Mouse (Mus musculus): ENCODE measurements around the gene Chst5. TPM values are rescaled to one million over a fixed set of nuclear protein-coding genes. Genes with fewer than 3 reads are reported as not detected.
A peak's percentile ranks its signal among the peaks of the same experiment; 100 is the strongest.

Chst5 gene
- total RNA-seq, 1 experiment from 2014 or later: not detected

DNA sequence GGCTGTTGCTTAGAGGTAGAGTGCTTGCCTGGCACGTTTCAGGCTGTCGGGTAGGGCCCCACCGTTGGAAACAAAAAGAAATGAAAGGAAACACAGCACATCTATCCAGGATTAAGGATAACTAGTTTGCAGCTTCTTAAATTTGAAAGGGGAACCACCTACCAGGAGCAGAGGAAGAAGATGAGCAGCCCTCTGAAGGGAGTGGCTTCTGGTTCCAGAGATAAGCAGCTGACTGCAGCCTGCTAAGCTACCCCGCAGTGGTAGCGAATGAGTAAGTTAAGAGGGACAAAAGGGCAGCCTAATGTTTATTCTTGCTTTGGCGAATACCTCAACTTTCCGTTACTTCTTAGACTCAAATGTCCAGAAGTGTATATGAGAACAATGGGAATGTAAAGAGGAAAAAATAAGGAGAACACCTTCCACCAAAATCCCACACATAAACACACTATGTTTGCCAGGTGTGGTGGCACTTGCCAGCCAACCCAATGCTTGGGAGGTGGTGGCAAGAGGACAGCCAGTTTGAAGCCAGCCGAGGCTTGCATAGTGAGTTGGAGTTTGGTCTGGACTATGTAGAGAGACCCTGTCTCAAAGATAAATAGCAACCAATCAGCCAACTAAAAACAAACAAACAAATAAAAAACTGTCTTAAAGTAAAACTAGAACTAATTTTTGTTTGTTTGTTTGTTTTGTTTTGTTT, 19.5 kb upstream of the Chst5 start:
- DNase-seq: no peak

DNA sequence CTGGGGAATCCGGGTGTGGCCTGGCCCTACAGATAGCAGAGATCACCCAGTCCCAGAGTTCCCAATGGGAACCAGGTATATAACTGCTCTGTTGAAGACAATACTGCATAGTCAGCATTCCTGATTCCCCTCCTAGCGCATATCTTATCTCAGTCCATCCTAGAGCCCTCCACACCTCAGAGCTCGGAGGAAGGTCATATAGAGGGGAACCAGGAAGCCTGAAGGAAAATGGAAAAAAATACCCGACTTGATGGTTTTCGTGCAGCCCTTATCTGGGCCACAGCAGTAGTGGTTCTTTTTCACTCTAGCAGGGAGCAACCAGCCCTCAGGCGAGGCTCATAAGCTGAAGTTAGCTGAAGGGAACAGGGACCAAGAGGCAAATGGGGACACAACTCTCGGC, 14.7 kb upstream of the Chst5 start:
- no peak for DNase-seq

DNA sequence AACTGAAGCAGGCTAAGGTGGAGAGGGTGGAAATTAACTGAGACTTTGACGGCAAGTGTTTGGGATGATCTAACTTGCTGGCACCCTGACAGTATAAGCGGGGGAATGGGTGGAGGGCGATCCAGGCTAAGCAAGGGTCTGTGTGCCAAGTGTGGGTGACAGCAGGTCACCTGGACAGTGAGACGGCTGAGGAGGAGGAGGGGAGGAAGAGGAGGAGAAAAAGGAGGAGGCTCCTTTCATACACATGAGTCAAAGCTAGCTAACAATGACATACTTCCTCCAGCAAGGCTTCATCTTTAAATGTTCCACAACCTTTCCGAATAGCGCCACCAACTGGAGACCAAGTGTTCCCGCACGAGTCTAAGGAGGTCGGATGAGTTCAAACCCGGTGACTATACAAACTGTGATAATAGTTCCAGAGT, 13.1 kb upstream of the Chst5 start:
- DNase-seq: peak; percentile 60

DNA sequence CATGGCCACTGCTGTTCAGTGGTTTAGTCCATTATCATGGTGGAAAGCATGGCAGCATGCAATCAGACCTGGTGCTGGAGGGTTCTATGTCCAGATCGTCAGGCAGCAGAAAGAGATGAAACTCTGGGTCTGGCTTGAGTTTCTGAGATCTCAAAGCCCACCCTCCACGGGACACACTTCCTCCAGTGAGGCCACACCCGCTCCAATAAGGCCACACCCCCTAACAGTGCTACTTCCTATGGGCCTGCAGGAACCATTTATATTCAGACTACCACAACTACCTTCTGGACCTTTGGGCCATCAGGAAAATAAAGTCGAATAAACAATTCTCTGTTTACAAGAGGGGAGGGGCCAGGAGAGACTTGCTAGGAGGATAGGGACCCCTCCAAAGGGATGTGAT, 10.7 kb upstream of the Chst5 start:
- DNase-seq: no peak

DNA sequence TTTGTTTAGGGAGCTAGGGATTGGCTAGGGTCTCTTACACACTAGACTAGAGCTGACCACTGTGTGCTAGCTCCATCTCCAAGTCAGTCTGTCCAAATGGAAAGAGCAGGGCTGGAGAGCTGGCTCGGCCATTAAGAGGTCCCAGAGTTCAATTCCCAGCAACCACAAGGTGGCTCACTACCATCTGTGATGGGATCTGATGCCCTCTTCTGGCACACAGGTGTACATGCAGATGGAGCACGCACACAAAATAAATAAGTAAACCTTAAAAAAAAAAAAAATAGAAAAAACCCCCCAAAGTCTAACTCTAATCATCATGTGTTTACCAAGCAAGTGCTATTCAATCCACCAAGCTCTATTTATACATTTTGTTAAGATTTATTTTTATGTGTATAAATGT, 9.4 kb upstream of the Chst5 start:
- DNase-seq: no peak

DNA sequence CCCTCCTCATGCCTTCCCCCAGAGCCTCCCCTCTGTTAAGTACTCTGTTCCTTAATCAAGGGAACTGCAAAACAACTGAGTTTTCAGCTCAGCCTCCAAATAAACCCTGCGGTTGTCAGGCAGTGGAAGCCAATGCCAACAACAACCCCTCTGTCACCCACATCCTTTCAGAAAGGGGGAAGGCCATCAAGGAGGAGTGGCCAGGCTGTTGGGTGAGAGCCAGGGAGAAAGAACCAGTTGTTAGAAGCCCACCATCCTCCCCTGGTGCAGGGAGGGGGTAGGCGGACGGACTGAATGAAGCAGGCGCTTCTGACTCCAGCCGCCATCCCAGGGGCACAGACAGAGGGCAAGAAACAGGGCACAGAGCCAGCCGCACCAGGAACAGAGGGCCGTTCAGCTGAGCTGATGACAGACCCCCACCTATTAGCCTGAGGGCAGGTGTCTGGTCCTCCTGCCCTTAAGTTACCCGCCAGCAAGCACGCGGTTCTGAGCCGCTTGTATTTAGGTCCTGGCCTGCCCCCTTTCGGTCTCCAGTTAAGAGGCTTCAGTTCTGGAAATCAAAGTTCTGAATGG, 2.7 kb upstream of the Chst5 start:
- peak; percentile 5 for DNase-seq

DNA sequence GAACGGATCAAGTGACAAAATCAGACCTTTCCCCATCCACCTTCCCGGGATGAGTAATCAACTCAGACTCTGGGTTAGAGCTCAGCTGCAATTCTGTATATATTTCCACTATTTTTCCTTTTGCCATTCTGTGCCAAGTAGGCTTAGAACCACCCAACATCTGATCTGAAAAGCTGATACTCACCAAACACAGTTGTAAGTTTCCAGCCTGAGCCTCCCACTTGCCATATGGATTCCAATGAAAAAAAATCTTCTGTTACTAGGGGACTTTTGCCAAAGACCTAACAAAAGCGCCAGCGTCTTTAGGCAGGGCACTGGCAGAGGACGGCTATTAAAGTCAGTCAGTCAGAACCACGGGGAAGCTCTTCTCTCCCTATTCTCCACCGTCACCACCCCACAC, 1.3 kb upstream of the Chst5 start:
- DNase-seq: no peak

DNA sequence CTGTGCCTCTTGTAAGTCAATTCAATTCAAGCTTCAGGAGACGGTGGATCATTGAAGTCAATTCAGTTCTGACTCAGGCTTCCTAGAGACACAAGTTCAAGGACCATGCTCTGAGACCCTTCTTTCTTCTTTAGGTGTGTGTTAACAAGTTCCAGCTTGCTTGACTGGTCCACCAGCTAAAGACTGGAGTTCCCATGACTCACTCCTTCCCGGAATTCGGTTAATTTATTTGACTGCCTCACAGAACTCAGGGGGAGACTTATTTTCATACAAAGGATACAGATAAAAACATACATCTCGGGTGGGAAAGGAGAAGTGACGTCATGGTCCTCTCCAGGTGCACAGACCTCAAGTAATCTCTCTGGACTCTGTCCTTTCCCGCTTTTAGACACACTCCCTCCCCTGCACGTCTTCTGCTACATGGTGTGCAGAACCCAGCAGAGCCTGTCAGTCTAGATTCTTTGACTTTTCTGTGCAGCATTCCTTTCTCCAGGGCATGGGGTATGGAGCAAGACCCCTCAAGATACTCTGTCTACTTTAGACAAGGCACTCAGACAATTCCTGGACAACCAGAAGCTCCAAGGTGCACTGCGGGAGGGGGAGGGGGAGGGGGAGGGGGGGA, 4.6 kb downstream of the Chst5 start:
- DNase-seq: no peak

DNA sequence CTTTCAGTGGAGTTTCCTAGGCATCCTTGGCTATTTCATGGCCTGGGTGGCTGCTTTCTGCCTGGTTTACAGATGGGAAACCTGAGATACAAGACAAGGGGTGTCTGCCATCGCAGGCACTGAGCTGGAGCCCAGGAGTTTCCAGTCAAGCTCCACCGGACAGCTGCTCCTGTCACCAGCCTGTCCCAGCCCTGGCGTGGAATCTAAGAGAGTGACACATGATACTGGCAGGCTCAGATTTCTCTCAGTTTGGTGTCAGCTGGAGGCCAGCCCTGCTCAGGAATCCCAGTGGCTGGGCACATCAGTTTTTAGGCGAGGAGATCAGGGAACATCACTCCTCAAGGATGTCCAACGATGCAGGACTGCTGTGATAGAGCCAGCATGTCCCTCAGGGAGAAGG, 8.2 kb downstream of the Chst5 start:
- DNase-seq: no peak

DNA sequence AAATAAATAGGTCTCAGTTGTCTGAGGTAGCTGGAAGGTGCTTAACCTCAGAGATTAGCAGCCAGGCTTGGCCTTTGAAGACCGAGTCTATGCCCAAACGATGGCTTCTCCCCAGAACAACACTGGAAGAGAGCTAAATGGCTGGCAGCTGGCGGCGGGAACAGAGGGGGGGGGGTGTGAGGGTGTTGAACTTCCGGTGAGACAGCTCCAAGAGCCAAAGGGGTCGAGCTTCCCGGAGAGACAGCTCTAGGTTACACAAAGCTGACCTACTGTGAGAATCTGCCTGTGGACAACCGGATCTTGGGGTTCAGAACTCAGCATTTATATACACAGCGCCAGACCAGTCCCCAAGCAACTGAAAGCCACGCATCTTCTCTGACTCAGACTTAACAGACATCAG, 11.7 kb downstream of the Chst5 start:
- no peak for DNase-seq

DNA sequence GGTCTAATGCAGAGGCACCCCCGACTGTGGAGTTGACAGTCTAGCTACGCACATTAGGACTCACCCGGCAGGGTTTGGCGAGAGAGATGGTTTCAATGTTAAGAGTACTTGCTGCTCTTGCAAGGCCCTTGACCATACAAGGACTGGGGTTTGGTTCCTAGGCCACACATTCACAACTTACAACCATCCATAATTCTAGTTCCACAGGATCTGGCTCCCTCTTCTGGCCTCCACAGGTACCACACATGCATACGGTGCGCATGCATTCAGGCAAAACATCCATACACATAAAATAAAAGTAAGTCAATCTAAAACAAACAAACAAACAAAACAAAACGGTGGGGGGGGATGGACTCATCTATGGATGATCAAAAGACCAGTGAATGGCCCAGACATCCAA, 15.3 kb downstream of the Chst5 start:
- no peak for DNase-seq

DNA sequence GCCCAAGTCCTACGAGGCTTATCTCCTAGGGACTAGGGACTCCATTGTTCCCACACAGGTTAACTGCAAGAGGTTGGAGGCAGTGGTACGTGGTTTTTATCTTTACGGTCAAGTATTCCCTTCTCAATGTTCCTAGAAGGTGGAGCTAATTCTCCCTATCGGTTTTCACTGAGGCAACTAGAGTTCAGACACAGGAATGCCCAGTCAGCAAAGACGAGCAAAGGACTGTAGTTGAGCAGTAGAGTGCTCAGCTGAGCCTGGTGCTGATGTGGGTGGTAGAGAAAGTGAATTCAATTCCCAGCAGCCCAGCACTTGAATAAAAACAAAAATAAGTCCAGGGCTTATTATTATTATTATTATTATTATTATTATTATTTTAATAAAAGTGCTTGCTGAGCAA, 17.6 kb downstream of the Chst5 start:
- DNase-seq: no peak

DNA sequence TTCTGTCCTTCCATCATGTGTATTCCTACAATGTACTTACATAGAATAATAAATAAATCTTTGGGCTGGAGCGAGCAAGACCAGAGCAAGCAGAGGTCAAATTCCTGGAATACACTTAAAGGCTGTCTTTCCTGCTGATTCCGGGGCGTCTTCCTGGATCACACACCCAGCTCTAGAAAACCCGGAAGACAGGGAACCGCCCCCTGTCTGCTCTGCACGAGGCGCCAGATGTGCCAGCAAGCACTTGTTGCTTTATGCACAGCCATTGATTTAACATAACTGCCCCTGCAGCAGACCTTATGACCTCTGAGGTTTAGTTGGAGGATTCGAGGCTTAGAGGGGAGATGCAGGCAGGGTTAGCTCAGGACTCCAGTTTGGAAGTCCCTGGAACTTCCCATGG, 18.3 kb downstream of the Chst5 start:
- no peak for DNase-seq

DNA sequence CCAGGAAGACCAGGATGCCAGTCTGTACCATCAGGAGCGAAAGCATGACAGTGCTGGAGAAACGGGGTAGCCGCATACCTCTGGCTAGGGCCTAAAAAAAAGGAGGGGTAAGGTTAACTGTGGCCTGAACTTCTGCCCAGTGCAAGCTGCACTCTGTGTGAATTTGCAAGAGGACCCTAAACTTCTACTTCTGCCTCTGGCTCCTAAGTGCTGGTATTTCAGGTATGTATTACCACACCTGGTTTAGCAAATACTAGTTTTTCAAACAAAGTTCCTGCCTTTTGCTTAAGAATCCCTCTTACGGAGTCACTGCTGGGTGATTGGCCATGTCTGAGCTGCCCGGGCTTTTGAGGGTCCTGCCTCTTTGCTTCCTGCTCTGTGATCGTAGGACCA, 19.3 kb downstream of the Chst5 start:
- DNase-seq: no peak

DNA sequence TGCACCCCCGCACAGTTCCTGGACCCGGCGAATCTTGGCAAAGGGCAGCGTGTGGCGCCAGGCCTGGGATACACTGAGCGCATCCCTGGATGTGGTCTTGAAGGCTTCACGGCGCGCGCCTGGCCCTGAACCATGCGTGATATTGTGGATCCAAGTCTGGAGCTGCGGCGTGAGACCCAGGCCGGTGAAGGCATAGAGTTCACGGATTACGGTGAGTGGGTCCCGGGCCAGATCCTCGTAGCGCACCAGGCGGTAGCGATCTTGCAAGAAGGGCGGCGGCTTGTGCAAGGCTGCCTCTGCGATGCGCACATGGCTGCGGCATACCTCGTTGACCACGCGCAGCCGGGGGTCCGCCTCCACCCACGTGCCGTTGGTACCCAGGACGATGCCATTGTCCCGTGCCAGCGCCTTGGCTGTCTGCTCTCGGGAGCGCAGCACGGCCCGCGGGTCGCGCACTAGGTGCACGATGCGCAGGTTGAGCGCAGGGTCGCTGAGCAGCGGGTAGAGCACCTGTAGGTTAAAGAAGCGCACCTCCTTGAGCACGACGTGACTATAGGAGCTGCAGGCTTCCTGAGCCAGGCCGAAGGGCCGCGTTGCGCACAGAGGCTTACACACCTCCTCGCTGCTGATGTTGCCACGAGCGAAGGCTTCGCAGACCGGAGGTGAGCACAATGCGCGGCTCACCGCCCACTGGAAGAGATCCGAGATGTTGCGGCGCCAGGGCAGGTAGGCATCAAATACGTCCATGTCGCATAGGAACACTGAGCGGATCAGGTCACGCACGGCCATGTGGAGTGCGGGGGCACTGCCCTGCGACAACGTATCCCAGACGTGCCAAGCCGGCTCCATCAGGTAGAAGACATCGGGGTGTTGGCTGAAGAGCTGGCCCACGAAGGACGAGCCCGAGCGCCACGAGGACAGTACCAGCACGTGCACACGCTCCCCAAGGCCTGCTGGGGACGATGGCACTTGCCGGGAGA, 20.0 kb downstream of the Chst5 start:
- DNase-seq: no peak

DNA sequence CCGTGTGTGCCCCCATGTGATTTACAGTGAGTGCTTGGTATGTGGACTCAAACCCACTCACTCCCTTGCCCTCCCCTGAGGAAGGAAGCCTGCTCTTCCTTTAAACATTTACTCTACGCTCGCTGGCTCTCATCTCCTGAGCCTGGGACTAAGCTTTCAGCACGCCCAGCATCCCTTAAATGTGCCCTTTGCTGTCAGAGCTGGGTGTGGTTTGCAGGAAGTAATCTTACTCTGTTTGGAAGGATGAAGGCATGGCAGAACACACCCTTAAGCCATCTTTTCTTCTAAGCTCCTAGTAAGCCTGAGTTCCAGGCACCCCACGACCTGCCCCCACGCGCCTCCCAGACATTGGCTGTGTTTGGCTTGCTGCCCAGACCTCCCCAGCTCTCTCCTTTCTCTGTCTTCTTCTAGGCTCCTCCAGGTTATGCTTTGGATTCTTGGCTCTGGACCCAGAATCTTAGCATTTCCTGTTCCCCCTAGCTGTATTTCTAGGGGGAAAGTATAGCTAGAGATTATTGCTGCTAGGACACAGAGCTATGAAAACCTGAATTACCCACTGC, 22.1 kb downstream of the Chst5 start:
- no peak for DNase-seq

DNA sequence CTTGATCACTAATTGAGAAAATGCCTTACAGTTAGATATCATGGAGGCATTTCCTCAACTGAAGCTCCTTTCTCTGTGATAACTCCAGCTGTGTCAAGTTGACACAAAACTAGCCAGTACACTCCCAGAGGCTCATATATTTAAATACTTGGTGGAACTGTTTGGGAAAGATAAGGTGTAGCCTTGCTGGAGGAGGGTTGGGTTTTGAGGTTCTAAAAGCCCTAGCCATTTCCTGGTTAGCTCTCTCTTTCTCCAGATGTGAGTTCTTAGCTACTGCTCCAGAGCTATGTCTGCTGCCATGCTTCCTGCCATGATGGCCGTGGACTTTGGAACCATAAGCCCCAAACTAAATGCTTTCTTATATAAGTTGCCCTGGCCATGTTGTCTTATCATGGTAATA, 22.8 kb downstream of the Chst5 start:
- DNase-seq: no peak

DNA sequence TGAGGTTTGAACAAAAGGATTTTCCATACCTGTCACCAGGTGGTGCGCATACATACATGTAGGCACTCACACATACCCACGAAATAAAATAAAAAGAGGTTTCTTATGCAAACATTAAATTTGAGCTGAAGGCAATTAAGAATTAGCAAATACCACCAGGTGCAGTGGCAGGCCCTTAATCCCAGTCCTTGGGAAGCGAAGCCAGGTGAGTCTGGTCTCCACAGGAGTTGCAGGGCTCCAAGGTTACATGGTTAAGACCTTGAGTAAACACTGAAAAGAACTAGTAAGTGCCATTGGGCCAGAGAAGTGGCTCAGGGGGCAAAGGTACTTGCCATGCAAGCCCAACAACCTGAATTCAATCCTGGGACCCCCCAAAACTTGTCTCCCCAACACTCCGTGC, 26.6 kb downstream of the Chst5 start:
- no peak for DNase-seq

DNA sequence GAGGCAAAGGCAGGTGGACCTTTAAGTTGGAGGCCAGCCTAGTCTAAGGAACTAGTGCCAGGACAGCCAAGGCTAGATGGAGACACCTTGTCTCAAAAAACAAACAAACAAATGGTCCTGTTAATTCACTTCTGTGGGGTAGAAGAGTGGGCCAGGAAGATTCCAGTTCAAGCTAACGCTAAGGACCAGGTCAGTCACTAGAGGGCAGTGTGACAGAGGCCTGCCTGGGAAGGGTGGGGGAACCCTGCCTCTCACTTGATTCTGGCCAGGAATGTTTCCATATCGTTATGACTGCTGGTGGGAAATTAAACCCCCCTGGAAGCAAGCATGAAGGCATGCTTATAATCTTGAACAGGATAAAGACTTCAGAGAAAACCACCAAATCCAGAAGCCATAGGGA, 28.7 kb downstream of the Chst5 start:
- DNase-seq: peak; percentile 56

DNA sequence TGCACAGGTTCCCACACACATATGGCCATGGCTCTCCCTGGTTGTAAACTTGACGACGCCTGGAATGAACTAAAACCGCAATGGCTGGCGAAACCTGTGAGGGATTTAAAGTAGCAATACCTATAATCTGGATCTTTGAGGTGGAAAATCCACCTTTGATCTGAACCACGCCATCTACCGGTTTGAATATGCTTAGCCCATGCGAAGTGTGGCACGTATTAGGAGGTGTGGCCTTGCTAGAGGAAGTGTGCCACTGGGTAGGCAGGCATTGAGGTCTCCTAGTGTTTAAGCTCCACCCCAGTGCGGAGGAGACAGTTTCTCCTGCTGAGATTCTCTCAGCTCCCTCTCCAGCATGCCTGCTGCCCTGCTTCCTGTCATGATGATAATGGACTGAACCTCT, 32.5 kb downstream of the Chst5 start:
- DNase-seq: no peak

DNA sequence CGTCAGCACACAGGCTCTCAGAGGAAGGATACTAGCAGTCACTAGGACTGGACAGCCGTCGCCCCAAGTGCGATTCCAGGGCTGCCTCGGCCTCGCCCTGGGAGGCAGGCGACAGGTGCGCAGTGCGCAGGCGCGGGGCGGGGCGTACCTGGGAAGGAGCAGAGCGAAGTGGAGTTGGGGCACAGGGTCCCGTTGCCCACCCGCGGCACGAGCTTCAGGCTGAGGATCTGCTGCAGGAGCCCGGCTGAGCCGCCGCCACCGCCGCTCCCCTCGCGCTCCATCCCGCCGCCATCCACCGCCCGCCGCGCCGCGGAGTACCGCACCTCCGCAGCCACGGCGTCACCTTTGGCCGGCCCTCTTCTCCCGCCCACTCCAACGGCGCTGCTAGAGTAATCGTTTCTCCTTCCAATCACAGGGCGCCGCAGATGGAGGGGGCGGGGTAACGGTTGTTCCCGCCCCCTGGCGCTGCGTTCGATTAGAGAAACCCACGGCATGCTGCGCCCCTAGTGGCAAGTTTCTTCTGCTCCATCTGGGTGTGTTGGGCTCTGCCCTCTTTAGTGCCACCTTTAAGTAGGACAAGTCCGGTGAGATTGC, 33.8 kb downstream of the Chst5 start, which contains the start of gene Tmem170:
Gene Tmem170, minus strand, starts transcription at position 396 of the 594 bp plus-strand sequence.
- DNase-seq: peak; percentile 96

DNA sequence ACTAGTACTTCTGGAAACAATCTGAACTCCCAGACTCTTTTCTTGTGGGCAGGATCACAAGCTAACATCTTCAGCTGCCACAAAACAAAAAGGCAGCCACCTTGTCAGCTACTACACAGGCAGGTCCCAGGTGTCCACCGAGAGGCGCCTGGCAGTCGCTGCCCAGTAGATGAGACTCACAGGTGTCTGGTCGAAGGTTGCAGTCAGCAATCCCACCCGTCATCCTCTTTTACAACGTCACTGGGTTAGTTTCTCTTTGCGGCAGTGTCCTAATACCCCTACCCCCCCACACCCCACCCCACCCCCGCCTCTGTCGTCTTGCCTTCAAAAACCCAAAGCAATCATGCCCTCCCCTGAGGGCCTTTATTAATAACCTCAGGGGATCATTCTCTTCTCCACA, 34.5 kb downstream of the Chst5 start:
- no peak for DNase-seq

Measured in adrenal gland, postnatal 25 days (tissue).